Mouse (Mus musculus): ENCODE data around the gene Usp35. TPM values are rescaled to one million over a fixed set of nuclear protein-coding genes. Genes with fewer than 3 reads are reported as not detected.

Usp35 gene
- polyA plus RNA-seq (2017; shearing (Covaris generic)) = 4.3 TPM

GRCm38 (mm10) chr7:97331726-97332666 is at the start of gene Usp35, which contains the start of gene Kctd21:
TSS of gene Usp35 (minus strand) at chr7:97332020.
TSS of gene Kctd21 (plus strand) at chr7:97332327.

Other genes starting within 250 kb of the Usp35 start
- 3.2 TPM for gene Kctd21, start 307 bp upstream of the Usp35 start, polyA plus RNA-seq (2017; shearing (Covaris generic))
- 18.1 TPM for gene Alg8, start 39.6 kb upstream of the Usp35 start, polyA plus RNA-seq (2017; shearing (Covaris generic))
- gene Ndufc2, start 68.0 kb upstream of the Usp35 start, polyA plus RNA-seq (2017; shearing (Covaris generic)) = 165 TPM
- gene Thrsp, start 85.7 kb upstream of the Usp35 start, polyA plus RNA-seq (2017; shearing (Covaris generic)) = not detected
- gene Kctd14, start 119.3 kb upstream of the Usp35 start, polyA plus RNA-seq (2017; shearing (Covaris generic)) = 0.61 TPM
- 48.5 TPM for gene Ints4, start 148.9 kb upstream of the Usp35 start, polyA plus RNA-seq (2017; shearing (Covaris generic))
- gene Aamdc, start 247.5 kb upstream of the Usp35 start, polyA plus RNA-seq (2017; shearing (Covaris generic)) = 47.4 TPM
- 50.3 TPM for gene Rsf1, start 247.9 kb upstream of the Usp35 start, polyA plus RNA-seq (2017; shearing (Covaris generic))